Mouse (Mus musculus) heart, adult 9 months (tissue): ENCODE data around the gene Vangl2.

Source experiments
- DNase-seq, 2 experiments: peaks; one replicate each; pipeline ENCODE4 v3.0.0; 2022; ENCODE audit warnings: low spot score in 2 of 2

Gene Vangl2

GRCm38 (mm10) chr1:171966054-171966790 lies 62.0 kb downstream of the Vangl2 start:
- DNase-seq: no peak

- no peak for DNase-seq
Observed at GRCm38 (mm10) chr1:171963613-171964012, 64.6 kb downstream of the Vangl2 start.

GRCm38 (mm10) chr1:171961704-171962103 lies 66.5 kb downstream of the Vangl2 start:
- no peak for DNase-seq

DNA sequence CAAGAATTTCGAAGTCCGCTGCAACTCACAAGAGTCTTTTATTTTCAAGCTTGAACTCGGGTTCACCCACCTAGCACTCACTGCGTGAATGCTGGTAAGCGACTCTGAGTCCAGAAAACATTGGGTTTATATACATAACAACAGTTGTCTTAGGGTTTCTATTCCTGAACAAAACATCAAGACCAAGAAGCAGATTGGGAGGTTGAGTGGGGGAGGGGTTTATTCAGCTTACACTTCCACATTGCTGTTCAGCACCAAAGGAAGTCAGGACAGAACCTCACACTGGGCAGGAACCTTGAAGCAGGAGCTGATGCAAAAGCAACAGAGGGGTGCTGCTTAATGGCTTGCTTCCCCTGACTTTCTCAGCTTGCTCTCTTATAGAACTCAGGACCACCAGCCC lies 67.5 kb downstream of the Vangl2 start:
- no peak for DNase-seq

DNA sequence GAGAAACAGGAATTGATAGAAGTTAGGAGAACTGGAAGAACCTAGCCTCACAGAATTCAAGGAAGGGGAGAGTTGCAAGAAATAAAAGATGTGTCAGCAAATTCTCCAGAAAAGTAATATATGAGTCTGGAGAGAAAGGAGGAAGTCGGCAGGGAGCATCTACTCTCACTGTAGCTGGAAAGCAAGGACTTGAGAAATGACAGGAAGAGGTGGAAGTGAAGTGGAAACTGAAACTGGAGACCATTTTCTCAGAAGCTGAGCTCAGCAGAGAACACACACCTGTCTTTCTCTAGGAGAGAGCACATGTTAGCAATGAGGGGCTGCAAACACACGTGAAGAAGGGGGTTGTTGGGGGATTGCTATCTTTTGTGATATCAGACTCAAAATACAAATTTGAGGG lies 70.8 kb downstream of the Vangl2 start:
- DNase-seq: peak in 1 of 2 experiments; percentile 16

DNA sequence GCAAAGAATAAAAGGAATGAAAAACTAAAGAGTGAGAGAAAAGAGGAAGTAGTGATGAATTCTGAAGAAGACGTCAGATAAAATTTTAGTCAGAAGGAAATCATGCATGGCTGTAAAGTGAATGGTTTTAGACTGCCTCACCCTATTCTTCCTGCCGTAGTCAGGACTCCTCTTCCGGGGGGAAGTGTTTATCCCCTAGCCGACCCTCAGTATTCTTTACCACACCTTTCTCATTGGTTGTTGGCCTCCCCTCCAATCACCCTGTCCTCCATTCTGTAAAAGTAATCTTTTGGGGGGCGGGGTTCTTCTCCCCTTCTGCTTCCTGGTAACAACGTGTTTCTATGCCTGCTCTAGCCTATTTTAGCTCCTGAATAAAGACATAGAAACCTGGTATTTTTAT lies 73.2 kb downstream of the Vangl2 start:
- no peak for DNase-seq
